Mouse (Mus musculus) heart, postnatal 0 days (tissue): ENCODE results near the gene Zfp598. TPM values are rescaled to one million over a fixed set of nuclear protein-coding genes. Genes with fewer than 3 reads are reported as not detected.
"Not testable (repeated sequence)": the region's sequence is repeated elsewhere in the genome, so short reads cannot be mapped to it uniquely, and the experiment has no call there.

ENCODE experiments used
- ATAC-seq: fragments of 200-750 bp; cut with Nextera tagmentation; 2 replicates; pipeline ENCODE4 v1.8.0; 2017; ENCODE audit warnings: low read depth, moderate number of reproducible peaks, moderate library complexity; ENCODE audit not compliant: insufficient read depth
- DNase-seq: peaks from one replicate; pipeline ENCODE4 v3.0.0-alpha.2; 2016; ENCODE audit warnings: low spot score
- H3K27ac ChIP-seq: fragments of 300-500 bp; sonication (generic); 2 replicates; pipeline ENCODE4 v1.5.1; 2014; ENCODE audit warnings: low read depth, mild to moderate bottlenecking
- H3K27me3 ChIP-seq: fragments of 300-500 bp; sonication (generic); 2 replicates; pipeline ENCODE4 v1.6.1; 2014; ENCODE audit warnings: low read length, mixed read lengths; ENCODE audit not compliant: control insufficient read depth, insufficient read depth
- H3K36me3 ChIP-seq: fragments of 300-500 bp; sonication (generic); replicated peaks from 2 replicates; pipeline ENCODE4 v1.6.1; 2014; ENCODE audit warnings: low read length, mixed read lengths; ENCODE audit not compliant: control insufficient read depth, insufficient read depth
- H3K4me1 ChIP-seq: fragments of 300-500 bp; sonication (generic); 2 replicates; pipeline ENCODE4 v1.6.1; 2014; ENCODE audit warnings: antibody characterized with exemption; ENCODE audit not compliant: control insufficient read depth, insufficient read depth
- H3K4me2 ChIP-seq: fragments of 300-500 bp; sonication (generic); 2 replicates; pipeline ENCODE4 v1.6.1; 2014; ENCODE audit warnings: low read depth, mild to moderate bottlenecking, low read length, moderate library complexity
- H3K4me3 ChIP-seq: fragments of 300-500 bp; sonication (generic); 2 replicates; pipeline ENCODE4 v1.5.1; 2014; ENCODE audit warnings: low read depth, low read length
- H3K9ac ChIP-seq: fragments of 300-500 bp; sonication (generic); replicated peaks from 2 replicates; pipeline ENCODE4 v1.6.1; 2014; ENCODE audit warnings: low read depth, low read length, mixed read lengths
- H3K9me3 ChIP-seq: fragments of 300-500 bp; sonication (generic); replicated peaks from 2 replicates; pipeline ENCODE4 v1.6.1; 2016; ENCODE audit warnings: low read length; ENCODE audit not compliant: control insufficient read depth
- CTCF ChIP-seq: IDR thresholded peaks from 2 replicates; pipeline ENCODE4 v1.5.1; 2016; ENCODE audit warnings: antibody characterized with exemption, control low read depth, low read depth
- EP300 ChIP-seq: IDR thresholded peaks from 2 replicates; pipeline ENCODE4 v1.6.1; 2016; ENCODE audit warnings: antibody characterized with exemption, low read depth
- WGBS: fragments of 180-500 bp; shearing (Covaris S2); extraction: QIAGEN DNeasy Blood & Tissue Kit; methylation state at CpG from one replicate; pipeline ENCODE4 v1.1.7; 2014; 5-methylcytosine and 5-hydroxymethylcytosine counted together
- polyA plus RNA-seq: library from polyadenylated mRNA; unstranded; fragments of >200 nt; fragmentation: Nextera tagmentation; extraction: Ambion mirVana; gene quantifications from 2 replicates; pipeline ENCODE4 v1.2.1, GENCODE M21; 2015
- total RNA-seq: library from RNA; depleted of rRNA; stranded (reverse); fragments of >200 nt; gene quantifications from 2 replicates; pipeline ENCODE4 v1.2.3, GENCODE M21; 2014; ENCODE audit warnings: low replicate concordance

Zfp598 gene
- total and polyA plus RNA-seq, 2 experiments from 2014 or later = 7.8 to 25.4 TPM

- peak; percentile 62 for DNase-seq
- H3K4me1 ChIP-seq = peaks cover 27% of the 10 kb centered on the region
- WGBS = 19% methylated on average over 6 of the region's 6 CpGs
These were observed 2.1 kb upstream of the Zfp598 start for GRCm38 (mm10) chr17:24667416-24667815.

GRCm38 (mm10) chr17:24669214-24669544 is 308 bp upstream of the Zfp598 start:
- H3K4me3 ChIP-seq = peak overlapping the region; percentile 81
- H3K4me1 ChIP-seq = peaks cover 29% of the 10 kb centered on the region
- peak overlapping the region; percentile 88 for H3K9ac ChIP-seq
- not testable (repeated sequence) for H3K9me3 ChIP-seq, ATAC-seq, H3K27me3 ChIP-seq, H3K36me3 ChIP-seq, DNase-seq
- H3K27ac ChIP-seq = peak overlapping the region; percentile 77
- 6% methylated on average over 15 of the region's 15 CpGs for WGBS
- peak overlapping the region; percentile 92 for H3K4me2 ChIP-seq

More at GRCm38 (mm10) chr17:24667416-24667815, 2.1 kb upstream of the Zfp598 start:
- no peaks in the 10 kb centered on the region for H3K9me3 ChIP-seq
- no peak overlapping the region for H3K4me2 ChIP-seq
- no peak for ATAC-seq
- H3K9ac ChIP-seq = no peak overlapping the region
- H3K27me3 ChIP-seq = no peaks in the 10 kb centered on the region
- no peak overlapping the region for H3K4me3 ChIP-seq
- no peak for TF ChIP-seq EP300
- peak; percentile 75 for TF ChIP-seq CTCF
- no peak overlapping the region for H3K27ac ChIP-seq
- H3K36me3 ChIP-seq = no peaks in the 10 kb centered on the region

GRCm38 (mm10) chr17:24670246-24670844 is 858 bp downstream of the Zfp598 start:
- Histone ChIP-seq H3K4me1 (peaks cover 29% of the 10 kb centered on the region), H3K27me3 (no peaks in the 10 kb centered on the region), H3K27ac (peak overlapping the region; percentile 77), H3K9ac (peak overlapping the region; percentile 88), H3K4me3 (peak overlapping the region; percentile 81), H3K36me3 (no peaks in the 10 kb centered on the region), H3K9me3 (no peaks in the 10 kb centered on the region), H3K4me2 (peak overlapping the region; percentile 92)
- WGBS = 10% methylated on average over 8 of the region's 8 CpGs
- TF ChIP-seq CTCF (no peak), EP300 (no peak)
- DNase-seq (no peak), ATAC-seq (no peak)

GRCm38 (mm10) chr17:24671346-24671745 is 1.9 kb downstream of the Zfp598 start:
- ATAC-seq (no peak), DNase-seq (no peak)
- Histone ChIP-seq H3K4me2 (peak overlapping the region; percentile 92; the same call in 1 of the 2 replicates), H3K9ac (no peak overlapping the region), H3K27ac (no peak overlapping the region), H3K27me3 (no peaks in the 10 kb centered on the region), H3K4me1 (peaks cover 32% of the 10 kb centered on the region), H3K4me3 (no peak overlapping the region), H3K9me3 (no peaks in the 10 kb centered on the region), H3K36me3 (no peaks in the 10 kb centered on the region)
- 58% methylated on average over 5 of the region's 5 CpGs for WGBS
- TF ChIP-seq EP300 (no peak), CTCF (no peak)

GRCm38 (mm10) chr17:24672141-24672540 is 2.7 kb downstream of the Zfp598 start:
- H3K4me2 ChIP-seq = peak overlapping the region; percentile 32
- WGBS = 31% methylated on average over 5 of the region's 5 CpGs

GRCm38 (mm10) chr17:24674277-24674676 is 4.8 kb downstream of the Zfp598 start:
- ATAC-seq (no peak), DNase-seq (no peak)
- no peak overlapping the region for H3K9ac ChIP-seq
- peaks cover 29% of the 10 kb centered on the region for H3K36me3 ChIP-seq
- 47% methylated on average over 7 of the region's 7 CpGs for WGBS
- no peak overlapping the region for H3K4me2 ChIP-seq
- peaks cover 29% of the 10 kb centered on the region for H3K4me1 ChIP-seq
- no peak overlapping the region for H3K4me3 ChIP-seq
- no peaks in the 10 kb centered on the region for H3K27me3 ChIP-seq
- no peak for TF ChIP-seq CTCF
- no peak for TF ChIP-seq EP300
- H3K9me3 ChIP-seq = no peaks in the 10 kb centered on the region
- no peak overlapping the region for H3K27ac ChIP-seq

More at GRCm38 (mm10) chr17:24672141-24672540, 2.7 kb downstream of the Zfp598 start:
- Histone ChIP-seq H3K9ac (no peak overlapping the region), H3K36me3 (peaks cover 8% of the 10 kb centered on the region), H3K4me3 (no peak overlapping the region), H3K27me3 (no peaks in the 10 kb centered on the region), H3K27ac (peak overlapping the region; percentile 33; the same call in 1 of the 2 replicates), H3K9me3 (no peaks in the 10 kb centered on the region), H3K4me1 (peaks cover 32% of the 10 kb centered on the region)
- no peak for ATAC-seq
- TF ChIP-seq CTCF = no peak
- TF ChIP-seq EP300 = no peak
- DNase-seq = peak; percentile 40
